Mouse (Mus musculus) heart, embryonic 16.5 days (tissue): ENCODE data around the gene Setd7. TPM values are rescaled to one million over a fixed set of nuclear protein-coding genes. Genes with fewer than 3 reads are reported as not detected.
"Not testable (repeated sequence)": the region's sequence is repeated elsewhere in the genome, so short reads cannot be mapped to it uniquely, and the experiment has no call there.

ENCODE experiments used
- ATAC-seq: fragments of 200-750 bp; cut with Nextera tagmentation; replicated peaks from 2 replicates; pipeline ENCODE4 v1.8.0; 2017; ENCODE audit warnings: moderate number of reproducible peaks; ENCODE audit not compliant: insufficient read depth, low FRiP score; ENCODE audit errors: extremely low read depth
- H3K27ac ChIP-seq: fragments of 300-500 bp; sonication (generic); 2 replicates; pipeline ENCODE4 v1.5.1; 2014; ENCODE audit warnings: mild to moderate bottlenecking, low read length, control low read depth, moderate library complexity
- H3K27me3 ChIP-seq: fragments of 300-500 bp; sonication (generic); 2 replicates; pipeline ENCODE4 v1.6.1; 2014; ENCODE audit warnings: low read length, mixed read lengths; ENCODE audit not compliant: control insufficient read depth, insufficient read depth
- H3K36me3 ChIP-seq: fragments of 300-500 bp; sonication (generic); 2 replicates; pipeline ENCODE4 v1.6.1; 2014; ENCODE audit not compliant: control insufficient read depth, insufficient read depth
- H3K4me1 ChIP-seq: fragments of 300-500 bp; sonication (generic); 2 replicates; pipeline ENCODE4 v1.6.1; 2014; ENCODE audit warnings: low read length, mixed read lengths; ENCODE audit not compliant: control insufficient read depth, insufficient read depth
- H3K4me2 ChIP-seq: fragments of 300-500 bp; sonication (generic); 2 replicates; pipeline ENCODE4 v1.6.1; 2014; ENCODE audit warnings: low read depth, mild to moderate bottlenecking, control low read depth, low read length
- H3K4me3 ChIP-seq: fragments of 300-500 bp; sonication (generic); 2 replicates; pipeline ENCODE4 v1.5.1; 2014; ENCODE audit warnings: mild to moderate bottlenecking, control low read depth, low read length
- H3K9ac ChIP-seq: fragments of 300-500 bp; sonication (generic); 2 replicates; pipeline ENCODE4 v1.6.1; 2014; ENCODE audit warnings: low read length, control low read depth
- H3K9me3 ChIP-seq: fragments of 300-500 bp; sonication (generic); replicated peaks from 2 replicates; pipeline ENCODE4 v1.6.1; 2016; ENCODE audit warnings: low read length; ENCODE audit not compliant: control insufficient read depth
- WGBS: fragments of 180-500 bp; shearing (Covaris S2); extraction: QIAGEN DNeasy Blood & Tissue Kit; methylation state at CpG from one replicate; pipeline ENCODE4 v1.1.7; 2014; 5-methylcytosine and 5-hydroxymethylcytosine counted together
- polyA plus RNA-seq: library from polyadenylated mRNA; unstranded; fragments of >200 nt; fragmentation: Nextera tagmentation; extraction: Ambion mirVana; gene quantifications from 2 replicates; pipeline ENCODE4 v1.2.1, GENCODE M21; 2015

The Setd7 gene
- polyA plus RNA-seq, 1 experiment from 2014 or later, result 5.0 TPM

DNA sequence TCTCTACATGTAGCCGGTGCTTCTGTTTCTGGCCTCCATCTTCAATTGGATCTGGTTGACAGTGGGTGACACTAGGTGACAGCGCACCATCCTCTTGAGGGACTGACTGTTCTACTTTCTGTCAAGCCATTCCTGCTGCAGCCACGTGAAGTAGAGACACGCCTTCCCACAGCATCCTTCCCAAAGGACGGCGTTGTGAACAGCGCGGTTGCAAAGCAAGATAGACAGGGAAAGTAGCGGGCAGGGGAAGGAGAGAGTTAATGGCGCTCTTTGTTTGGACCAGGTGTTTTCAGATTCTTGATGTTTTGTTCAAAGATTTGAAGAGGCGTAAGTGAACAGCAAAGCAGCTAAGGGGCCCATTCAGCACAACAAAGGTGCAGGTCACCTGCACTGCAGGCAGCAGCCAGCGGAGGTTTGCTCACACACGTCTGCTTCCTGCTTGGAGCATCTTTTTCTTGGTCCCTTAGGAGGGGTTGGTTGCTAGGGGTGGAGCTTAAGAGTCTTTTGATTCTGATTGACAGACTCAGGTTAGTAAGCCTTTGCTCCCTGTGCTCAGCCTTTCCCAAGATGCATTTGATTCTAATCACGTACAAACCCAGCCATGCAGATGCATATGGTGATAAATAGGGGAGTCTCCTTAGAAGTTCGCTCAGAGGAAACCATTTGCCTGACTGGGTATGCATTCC lies 29.7 kb upstream of the Setd7 start:
- no peak for ATAC-seq
- Histone ChIP-seq H3K27ac (no peak overlapping the region), H3K4me1 (no peaks in the 10 kb centered on the region), H3K4me2 (no peak overlapping the region), H3K9me3 (no peaks in the 10 kb centered on the region), H3K9ac (no peak overlapping the region), H3K27me3 (no peaks in the 10 kb centered on the region), H3K4me3 (no peak overlapping the region), H3K36me3 (no peaks in the 10 kb centered on the region)
- 50% methylated on average over 15 of the region's 15 CpGs for WGBS

DNA sequence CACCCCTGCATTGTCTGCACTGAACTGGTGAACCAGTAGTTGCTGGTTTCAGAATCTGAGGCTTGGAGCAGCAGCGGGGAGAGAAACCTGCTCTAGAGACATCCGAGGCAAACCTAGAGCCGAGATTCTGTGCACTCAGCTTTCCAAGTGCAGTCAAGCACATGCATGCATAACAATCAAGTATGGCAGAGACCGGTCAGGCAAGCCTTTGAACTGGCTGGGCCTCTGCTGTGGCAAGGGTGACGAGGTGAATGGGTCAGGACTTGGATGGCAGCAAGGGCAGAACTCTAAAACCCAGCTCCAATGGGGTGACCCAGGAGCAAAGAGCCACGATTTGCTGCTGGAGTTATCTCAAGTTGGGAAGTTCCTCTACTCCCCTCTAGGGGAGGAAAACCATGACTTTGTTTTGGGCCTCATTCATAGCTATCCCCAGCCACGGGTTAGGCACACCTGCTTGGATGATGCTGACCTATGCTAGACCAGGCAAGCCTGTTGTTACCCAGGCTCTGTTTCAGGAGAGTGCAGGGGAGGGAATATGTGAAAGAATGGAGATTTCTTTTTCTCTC lies 27.1 kb upstream of the Setd7 start:
- Histone ChIP-seq H3K27me3 (no peaks in the 10 kb centered on the region), H3K4me2 (no peak overlapping the region), H3K36me3 (no peaks in the 10 kb centered on the region), H3K9me3 (no peaks in the 10 kb centered on the region), H3K9ac (no peak overlapping the region), H3K4me1 (no peaks in the 10 kb centered on the region; the same call in 1 of the 2 replicates), H3K27ac (no peak overlapping the region), H3K4me3 (no peak overlapping the region)
- no peak for ATAC-seq
- WGBS, result 67% methylated on average over 7 of the region's 7 CpGs

DNA sequence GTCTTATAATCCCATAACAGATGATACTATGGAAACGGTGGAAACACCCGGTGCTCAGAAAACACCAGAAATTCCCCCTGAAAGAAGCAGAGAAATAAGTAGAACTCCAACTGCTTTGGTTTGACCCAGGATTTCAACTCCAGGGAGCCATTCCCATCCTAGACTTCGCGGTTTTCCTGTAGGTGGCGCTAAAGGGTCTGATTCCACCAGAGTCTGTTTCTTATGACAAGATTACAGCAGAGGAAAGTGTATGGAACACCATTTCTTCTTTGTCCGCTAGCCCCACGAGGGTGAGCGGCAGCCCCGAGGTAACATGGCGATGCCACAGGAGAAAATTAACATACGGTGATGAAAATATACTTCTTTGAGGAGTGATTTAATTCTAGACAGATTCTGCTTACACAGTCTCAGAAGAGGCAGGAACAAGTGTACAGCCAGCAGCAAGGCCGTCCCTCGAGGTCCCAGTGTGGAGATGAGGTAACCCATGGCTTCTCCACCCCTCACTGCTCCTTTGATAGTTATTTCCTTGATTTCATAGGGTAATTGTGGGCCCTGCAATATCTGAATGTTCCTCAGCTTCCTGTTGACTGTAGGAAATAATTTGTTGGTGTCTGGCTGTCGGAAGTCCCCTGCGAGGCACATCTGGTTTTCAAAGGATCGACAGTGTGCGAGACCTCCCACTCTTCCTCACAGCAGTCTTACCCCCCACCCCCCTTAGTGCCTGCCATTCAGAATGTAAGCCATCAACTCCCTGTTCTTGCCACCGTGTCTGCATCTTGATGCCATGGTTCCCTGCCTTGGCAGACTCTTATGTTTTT lies 23.1 kb upstream of the Setd7 start:
- H3K27ac ChIP-seq, result no peak overlapping the region
- H3K4me1 ChIP-seq, result peaks cover 2% of the 10 kb centered on the region
- H3K4me2 ChIP-seq, result peak overlapping the region; percentile 10; the same call in 1 of the 2 replicates
- no peaks in the 10 kb centered on the region for H3K9me3 ChIP-seq
- H3K9ac ChIP-seq, result no peak overlapping the region
- H3K36me3 ChIP-seq, result no peaks in the 10 kb centered on the region
- H3K27me3 ChIP-seq, result no peaks in the 10 kb centered on the region
- peak; percentile 67 for ATAC-seq
- WGBS, result 24% methylated on average over 18 of the region's 18 CpGs
- H3K4me3 ChIP-seq, result no peak overlapping the region

DNA sequence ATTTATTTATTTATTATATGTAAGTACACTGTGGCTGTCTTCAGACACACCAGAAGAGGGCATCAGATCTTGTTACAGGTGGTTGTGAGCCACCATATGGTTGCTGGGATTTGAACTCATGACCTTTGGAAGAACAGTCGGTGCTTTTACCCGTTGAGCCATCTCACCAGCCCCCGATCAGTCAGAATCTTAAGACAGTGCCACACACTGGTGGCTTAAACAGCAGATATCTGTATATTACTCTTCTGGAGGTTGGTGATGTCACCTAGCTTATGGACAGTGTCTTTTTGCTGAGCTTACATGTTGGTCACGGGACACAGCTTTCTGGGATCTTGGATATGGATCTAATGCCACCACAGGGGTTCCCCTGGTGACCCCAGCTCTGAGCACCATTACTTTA lies 18.6 kb upstream of the Setd7 start:
- not testable (repeated sequence) for H3K4me2 ChIP-seq, H3K27me3 ChIP-seq, H3K27ac ChIP-seq, H3K9me3 ChIP-seq, ATAC-seq, H3K4me3 ChIP-seq, H3K36me3 ChIP-seq, H3K9ac ChIP-seq
- WGBS, result 78% methylated on average over 4 of the region's 4 CpGs
- H3K4me1 ChIP-seq, result peaks cover 13% of the 10 kb centered on the region

DNA sequence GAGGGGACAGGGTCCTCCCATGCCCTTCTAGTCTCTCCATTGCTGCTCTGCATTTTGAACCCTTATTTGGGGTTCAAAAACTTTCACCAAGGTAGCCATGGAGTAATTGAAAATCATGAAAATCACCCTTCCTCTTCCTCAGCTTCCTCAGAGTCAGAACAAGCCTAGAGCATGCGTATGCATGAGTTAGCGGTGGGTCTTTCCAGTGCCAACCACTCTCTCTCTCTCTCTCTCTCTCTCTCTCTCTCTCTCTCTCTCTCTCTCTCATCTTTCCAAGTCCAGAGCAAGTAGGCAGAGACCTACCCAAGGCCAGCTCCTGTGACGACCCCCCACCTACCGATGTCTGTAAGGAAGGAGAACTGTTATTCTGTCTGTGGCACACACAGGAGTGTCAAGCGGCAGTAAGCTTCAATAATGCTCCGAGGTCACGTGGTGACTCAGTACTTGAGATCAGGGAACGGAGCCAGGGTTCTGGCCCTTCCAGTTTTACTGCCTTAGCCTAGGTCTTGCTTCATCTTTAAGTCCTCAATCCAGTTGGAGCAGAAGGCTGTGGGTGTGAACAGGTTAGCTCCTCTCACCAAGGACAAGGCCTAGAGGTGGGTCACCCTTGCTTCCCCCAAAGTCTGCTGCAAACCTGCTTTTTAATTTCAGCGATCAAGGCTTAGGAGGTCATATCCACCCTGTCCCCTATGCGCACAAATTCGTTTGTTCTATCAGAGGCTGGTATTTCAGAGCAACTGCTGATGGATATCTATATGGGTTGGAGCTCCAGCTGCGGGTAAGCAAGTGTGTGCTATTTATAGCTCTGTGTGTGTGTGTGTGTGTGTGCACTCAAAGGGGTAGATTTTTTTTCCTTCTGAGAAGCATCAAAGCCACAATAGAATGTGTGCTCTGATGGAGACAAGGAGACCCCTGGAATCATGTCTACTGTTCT lies 17.4 kb upstream of the Setd7 start:
- H3K27ac ChIP-seq, result peak overlapping the region; percentile 66
- ATAC-seq, result peak; percentile 73
- peak overlapping the region; percentile 28; the same call in 1 of the 2 replicates for H3K4me2 ChIP-seq
- H3K4me3 ChIP-seq, result no peak overlapping the region
- H3K9me3 ChIP-seq, result no peaks in the 10 kb centered on the region
- H3K9ac ChIP-seq, result no peak overlapping the region
- H3K4me1 ChIP-seq, result peaks cover 13% of the 10 kb centered on the region
- no peaks in the 10 kb centered on the region for H3K27me3 ChIP-seq
- 43% methylated on average over 12 of the region's 12 CpGs for WGBS
- H3K36me3 ChIP-seq, result no peaks in the 10 kb centered on the region

DNA sequence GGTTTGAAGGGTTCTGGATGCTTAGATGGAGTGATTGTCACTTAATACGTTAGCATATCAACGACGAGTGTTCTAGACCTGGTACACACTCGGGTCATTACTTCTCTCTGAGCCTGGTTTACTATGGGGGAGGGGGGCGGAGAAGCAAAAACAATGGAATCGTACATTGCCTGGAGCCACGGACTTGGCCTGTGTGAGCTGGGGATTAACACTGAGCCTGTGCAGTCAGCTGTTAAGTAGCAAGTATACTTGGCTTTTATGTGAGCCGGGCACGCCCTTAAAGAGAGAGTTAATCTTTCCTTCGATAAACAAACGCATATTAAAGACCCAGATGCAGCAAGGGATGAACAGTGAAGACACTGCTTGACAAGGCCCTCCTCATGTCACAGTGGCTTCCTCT lies 16.7 kb upstream of the Setd7 start:
- 74% methylated on average over 11 of the region's 11 CpGs for WGBS
- no peaks in the 10 kb centered on the region for H3K9me3 ChIP-seq
- no peak overlapping the region for H3K4me2 ChIP-seq
- no peak overlapping the region for H3K27ac ChIP-seq
- no peak overlapping the region for H3K9ac ChIP-seq
- peaks cover 13% of the 10 kb centered on the region for H3K4me1 ChIP-seq
- H3K4me3 ChIP-seq, result no peak overlapping the region
- H3K36me3 ChIP-seq, result no peaks in the 10 kb centered on the region
- no peak for ATAC-seq
- H3K27me3 ChIP-seq, result no peaks in the 10 kb centered on the region

DNA sequence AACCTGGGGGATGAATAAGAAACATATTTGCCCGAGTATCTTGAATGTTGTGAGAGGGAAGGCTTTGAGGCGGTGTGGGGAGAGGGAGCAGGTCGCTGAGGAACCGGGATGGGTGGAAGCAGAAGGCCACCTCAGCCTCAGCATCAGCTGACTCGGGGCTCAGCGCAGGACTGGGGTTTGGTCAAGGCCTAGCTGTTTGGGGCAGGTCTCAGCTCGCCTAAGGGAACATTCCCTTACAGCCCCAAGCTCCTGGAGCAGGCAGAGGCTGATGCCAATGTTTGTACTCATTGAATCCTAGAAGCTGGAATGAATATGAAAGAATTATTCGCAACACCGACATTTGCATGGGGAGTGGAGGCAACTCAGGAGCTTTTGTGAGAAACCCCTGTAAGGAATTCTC lies 13.2 kb upstream of the Setd7 start:
- Histone ChIP-seq H3K9ac (no peak overlapping the region), H3K4me2 (no peak overlapping the region), H3K9me3 (no peaks in the 10 kb centered on the region), H3K27me3 (no peaks in the 10 kb centered on the region), H3K4me1 (peaks cover 13% of the 10 kb centered on the region), H3K4me3 (no peak overlapping the region), H3K36me3 (no peaks in the 10 kb centered on the region), H3K27ac (no peak overlapping the region)
- ATAC-seq, result no peak
- 81% methylated on average over 9 of the region's 9 CpGs for WGBS

DNA sequence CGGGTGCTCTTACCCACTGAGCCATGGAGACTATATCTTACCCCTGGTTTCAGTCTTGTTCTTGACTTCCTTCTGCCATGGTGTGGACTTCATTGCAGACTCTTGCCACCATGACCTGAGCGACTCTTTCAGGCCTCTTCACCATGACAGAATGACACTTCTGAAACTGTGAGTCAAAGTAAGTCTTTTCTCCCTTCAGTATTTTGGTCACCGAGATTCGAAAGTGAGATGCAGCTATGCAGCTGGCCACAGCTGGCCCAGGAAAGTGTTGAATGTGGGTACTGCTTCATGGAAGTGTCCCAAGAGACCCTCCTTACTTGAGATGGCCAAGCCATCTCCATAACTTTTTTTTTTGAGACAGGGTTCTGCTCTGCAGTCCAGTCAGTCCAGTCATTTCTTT lies 9.5 kb upstream of the Setd7 start:
- Histone ChIP-seq H3K9ac (no peak overlapping the region), H3K9me3 (no peaks in the 10 kb centered on the region), H3K27me3 (no peaks in the 10 kb centered on the region), H3K27ac (no peak overlapping the region), H3K4me3 (no peak overlapping the region), H3K4me2 (no peak overlapping the region), H3K4me1 (no peaks in the 10 kb centered on the region), H3K36me3 (no peaks in the 10 kb centered on the region)
- WGBS, result 88% methylated on average over 4 of the region's 4 CpGs
- ATAC-seq, result no peak
